Mouse (Mus musculus) liver, embryonic 14.5 days (tissue): ENCODE results near the gene Fbln1.

Experiments used
- CTCF ChIP-seq: IDR thresholded peaks from 2 replicates; pipeline ENCODE4 v1.5.1; 2016; ENCODE audit warnings: antibody characterized with exemption, low read depth, control low read depth
- EP300 ChIP-seq: IDR thresholded peaks from 2 replicates; pipeline ENCODE4 v1.6.1; 2016; ENCODE audit warnings: antibody characterized with exemption, low read depth

GRCm38 (mm10) chr15:85182063-85182462 is 23.7 kb upstream of the Fbln1 start:
- TF ChIP-seq CTCF, result no peak
- no peak for TF ChIP-seq EP300
